Mouse (Mus musculus) left cerebral cortex, postnatal 10 days (tissue): ENCODE measurements at regions not wholly inside any gene's neighbourhood (a gene's known extent, or its start where the extent isn't known, plus 50 kb on each side); places are given as distances from the start of the nearest gene placed in this dataset.
"Not testable (repeated sequence)": the region's sequence is repeated elsewhere in the genome, so short reads cannot be mapped to it uniquely, and the experiment has no call there.

Experiments
- DNase-seq, 2 experiments: peaks; one replicate each; pipeline ENCODE4 v3.0.0; 2021 to 2022; ENCODE audit warnings: low spot score in 2 of 2, mixed read lengths in 1 of 2; ENCODE audit errors: extremely low spot score in 1 of 2
- intact Hi-C: fragments of 180-260 bp; cut with DNase I; formaldehyde crosslinking; loops from one replicate; pipeline ENCODE4 v1.15.1; 2025

- intact Hi-C loops: no loop called here
- DNase-seq: no peak
Measured at GRCm38 (mm10) chr8:88814246-88814645, 117.4 kb downstream of the Cyld start.

- intact Hi-C loops: no loop called here
Measured at GRCm38 (mm10) chr8:88812901-88813676, 116.3 kb downstream of the Cyld start.

GRCm38 (mm10) chr8:88806851-88807250, 110.0 kb downstream of the Cyld start:
- intact Hi-C loops, DNase-seq: not testable (repeated sequence)

More at GRCm38 (mm10) chr8:88812901-88813676, 116.3 kb downstream of the Cyld start:
- DNase-seq: no peak
